Mouse (Mus musculus) stomach, embryonic 14.5 days (tissue): ENCODE data around the gene Psenen. TPM values are rescaled to one million over a fixed set of nuclear protein-coding genes. Genes with fewer than 3 reads are reported as not detected.

Source experiments
- ATAC-seq: fragments of 200-750 bp; cut with Nextera tagmentation; 2 replicates; pipeline ENCODE4 v1.8.0; 2017; ENCODE audit warnings: low read depth, moderate TSS enrichment; ENCODE audit not compliant: insufficient number of reproducible peaks, insufficient read depth, low FRiP score
- H3K27ac ChIP-seq: fragments of 300-500 bp; sonication (generic); 2 replicates; pipeline ENCODE4 v1.5.1; 2014; ENCODE audit warnings: mild to moderate bottlenecking, low read length, moderate library complexity, mixed read lengths
- H3K27me3 ChIP-seq: fragments of 300-500 bp; sonication (generic); 2 replicates; pipeline ENCODE4 v1.6.1; 2014; ENCODE audit warnings: low read length, control low read depth, mixed read lengths; ENCODE audit not compliant: control insufficient read depth, insufficient read depth
- H3K36me3 ChIP-seq: fragments of 300-500 bp; sonication (generic); 2 replicates; pipeline ENCODE4 v1.6.1; 2014; ENCODE audit warnings: mild to moderate bottlenecking, control low read depth, low read length, moderate library complexity, mixed read lengths; ENCODE audit not compliant: control insufficient read depth, insufficient read depth
- H3K4me1 ChIP-seq: fragments of 300-500 bp; sonication (generic); 2 replicates; pipeline ENCODE4 v1.6.1; 2014; ENCODE audit warnings: low read length, control low read depth, mixed read lengths; ENCODE audit not compliant: control insufficient read depth, insufficient read depth
- H3K4me2 ChIP-seq: fragments of 300-500 bp; sonication (generic); replicated peaks from 2 replicates; pipeline ENCODE4 v1.6.1; 2014; ENCODE audit warnings: low read depth, low read length, control low read depth
- H3K4me3 ChIP-seq: fragments of 300-500 bp; sonication (generic); 2 replicates; pipeline ENCODE4 v1.5.1; 2014; ENCODE audit warnings: low read depth, low read length, control low read depth
- H3K9ac ChIP-seq: fragments of 300-500 bp; sonication (generic); replicated peaks from 2 replicates; pipeline ENCODE4 v1.6.1; 2014; ENCODE audit warnings: low read depth, mild to moderate bottlenecking, control low read depth, low read length, moderate library complexity, mixed read lengths
- H3K9me3 ChIP-seq: fragments of 300-500 bp; sonication (generic); 2 replicates; pipeline ENCODE4 v1.6.1; 2016; ENCODE audit warnings: low read depth, low read length, control low read depth; ENCODE audit not compliant: control insufficient read depth
- WGBS: fragments of 180-500 bp; shearing (Covaris S2); extraction: QIAGEN DNeasy Blood & Tissue Kit; methylation state at CpG from one replicate; pipeline ENCODE4 v1.1.7; 2014; 5-methylcytosine and 5-hydroxymethylcytosine counted together
- microRNA-seq: library from miRNA; unstranded; fragments of <30 nt; microRNA quantifications from one replicate; pipeline ENCODE4, GENCODE M21; 2016
- polyA plus RNA-seq: library from polyadenylated mRNA; unstranded; fragments of >200 nt; fragmentation: Nextera tagmentation; extraction: Ambion mirVana; gene quantifications from 2 replicates; pipeline ENCODE4 v1.2.1, GENCODE M21; 2014

Psenen gene
- polyA plus RNA-seq, 1 experiment from 2014 or later, result 117 TPM

DNA sequence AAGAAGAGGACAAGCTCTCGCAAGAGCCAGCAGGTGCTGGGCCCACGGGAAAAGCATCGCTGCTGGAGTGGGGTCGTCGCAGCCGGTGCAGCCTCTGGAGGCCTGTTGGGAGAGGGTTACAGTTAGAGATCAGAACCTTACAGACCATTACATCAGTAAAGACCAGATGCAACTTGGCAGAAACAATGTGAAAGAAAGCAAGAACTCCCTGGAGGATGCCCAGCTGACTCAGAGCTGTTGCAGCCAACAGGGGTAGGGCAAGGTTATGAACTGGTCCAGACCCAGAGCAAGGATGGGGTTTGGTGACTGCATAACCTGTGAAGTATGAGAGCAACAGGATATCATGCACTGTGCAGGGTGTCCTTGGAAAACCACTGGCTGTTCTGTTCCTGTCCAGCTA lies 38.9 kb downstream of the Psenen start:
- Histone ChIP-seq H3K27me3 (no peaks in the 10 kb centered on the region), H3K4me2 (no peak overlapping the region), H3K9me3 (no peaks in the 10 kb centered on the region), H3K4me3 (no peak overlapping the region), H3K4me1 (peaks cover 11% of the 10 kb centered on the region; the same call in 1 of the 2 replicates), H3K27ac (no peak overlapping the region), H3K36me3 (peaks cover 28% of the 10 kb centered on the region; the same call in 1 of the 2 replicates), H3K9ac (no peak overlapping the region)
- WGBS, result 90% methylated on average over 6 of the region's 6 CpGs
- ATAC-seq, result no peak

DNA sequence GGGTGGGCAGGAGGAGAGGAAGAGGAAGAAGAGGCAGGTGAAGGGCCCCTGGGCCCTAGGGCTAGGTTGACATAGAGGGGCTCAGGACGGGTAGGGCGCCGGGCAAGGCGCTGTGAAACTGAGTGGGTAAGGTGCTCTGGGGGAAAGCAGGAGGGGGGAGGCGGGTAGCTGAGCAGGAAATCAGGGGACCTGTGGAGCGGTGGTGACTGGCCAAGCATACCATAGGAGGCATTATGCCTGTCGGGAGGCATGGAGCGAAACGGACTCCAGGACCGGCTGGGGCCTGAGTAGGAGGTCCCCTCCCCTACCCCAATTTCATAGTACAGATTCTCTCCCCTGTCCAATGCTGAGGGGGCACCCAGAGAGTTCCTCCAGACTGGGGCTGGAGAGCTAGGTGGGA lies 40.6 kb downstream of the Psenen start:
- no peak overlapping the region for H3K9ac ChIP-seq
- 87% methylated on average over 10 of the region's 10 CpGs for WGBS
- H3K27ac ChIP-seq, result no peak overlapping the region
- H3K4me1 ChIP-seq, result peaks cover 11% of the 10 kb centered on the region; the same call in 1 of the 2 replicates
- no peak overlapping the region for H3K4me3 ChIP-seq
- no peak overlapping the region for H3K4me2 ChIP-seq
- peaks cover 13% of the 10 kb centered on the region; the same call in 1 of the 2 replicates for H3K36me3 ChIP-seq
- H3K9me3 ChIP-seq, result no peaks in the 10 kb centered on the region
- H3K27me3 ChIP-seq, result no peaks in the 10 kb centered on the region
- no peak for ATAC-seq

GRCm38 (mm10) chr7:30520856-30521255 lies 42.6 kb downstream of the Psenen start:
- Histone ChIP-seq H3K9me3 (no peaks in the 10 kb centered on the region), H3K9ac (no peak overlapping the region; the same call in 1 of the 2 replicates), H3K4me1 (peaks cover 2% of the 10 kb centered on the region; the same call in 1 of the 2 replicates), H3K4me2 (no peak overlapping the region), H3K36me3 (peaks cover 9% of the 10 kb centered on the region; the same call in 1 of the 2 replicates), H3K27me3 (no peaks in the 10 kb centered on the region), H3K27ac (no peak overlapping the region), H3K4me3 (no peak overlapping the region)
- no peak for ATAC-seq
- 81% methylated on average over 5 of the region's 5 CpGs for WGBS

GRCm38 (mm10) chr7:30520396-30520795 lies 43.0 kb downstream of the Psenen start:
- Histone ChIP-seq H3K9ac (no peak overlapping the region; the same call in 1 of the 2 replicates), H3K27ac (no peak overlapping the region), H3K36me3 (peaks cover 9% of the 10 kb centered on the region; the same call in 1 of the 2 replicates), H3K4me1 (no peaks in the 10 kb centered on the region), H3K27me3 (no peaks in the 10 kb centered on the region), H3K4me2 (no peak overlapping the region), H3K4me3 (no peak overlapping the region), H3K9me3 (no peaks in the 10 kb centered on the region)
- 79% methylated on average over 4 of the region's 4 CpGs for WGBS
- no peak for ATAC-seq

GRCm38 (mm10) chr7:30518325-30518724 lies 45.1 kb downstream of the Psenen start:
- no peak for ATAC-seq
- WGBS, result 36% methylated on average over 8 of the region's 8 CpGs
- no peaks in the 10 kb centered on the region for H3K27me3 ChIP-seq
- H3K9ac ChIP-seq, result no peak overlapping the region
- no peaks in the 10 kb centered on the region for H3K9me3 ChIP-seq
- no peak overlapping the region for H3K4me3 ChIP-seq
- H3K27ac ChIP-seq, result no peak overlapping the region
- peaks cover 3% of the 10 kb centered on the region; the same call in 1 of the 2 replicates for H3K36me3 ChIP-seq
- no peaks in the 10 kb centered on the region for H3K4me1 ChIP-seq
- H3K4me2 ChIP-seq, result no peak overlapping the region

DNA sequence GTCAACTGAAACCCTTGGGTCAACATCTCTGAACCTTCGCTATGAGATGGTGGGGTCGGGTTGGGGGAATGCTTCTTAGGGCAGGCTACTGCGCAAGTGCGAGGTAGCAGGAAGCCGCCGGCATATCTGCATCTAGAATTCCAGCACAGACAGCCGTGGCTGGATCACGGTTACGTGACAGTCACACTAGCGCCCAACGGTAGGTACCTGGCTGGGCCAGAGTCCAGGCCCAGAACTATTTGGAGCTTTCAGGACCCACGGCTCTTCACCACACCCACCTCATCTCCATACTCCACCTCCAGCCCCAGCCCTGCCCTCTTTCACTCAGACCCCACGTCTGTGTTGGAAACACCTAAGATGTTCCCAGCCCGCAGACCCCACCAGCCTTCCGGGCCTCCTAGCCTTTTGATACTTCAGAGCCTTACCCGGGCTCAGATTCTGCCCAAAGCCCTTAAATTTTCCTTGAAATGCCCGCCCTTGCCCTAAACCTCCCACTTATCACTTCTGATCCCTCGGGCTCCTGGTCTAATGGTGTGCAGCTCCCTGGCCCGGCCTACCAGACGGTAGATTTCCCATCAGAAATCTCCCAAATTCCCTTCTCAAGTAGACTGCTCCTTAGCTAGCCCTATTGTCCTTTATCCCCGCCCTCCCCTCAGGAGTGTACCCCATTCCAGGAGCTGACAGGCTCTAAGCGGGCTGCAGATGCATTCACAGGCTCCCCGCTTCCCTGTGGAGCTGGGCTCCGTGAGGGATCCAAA lies 48.2 kb downstream of the Psenen start:
- Histone ChIP-seq H3K4me2 (no peak overlapping the region), H3K4me3 (no peak overlapping the region), H3K4me1 (no peaks in the 10 kb centered on the region), H3K9me3 (no peaks in the 10 kb centered on the region), H3K36me3 (no peaks in the 10 kb centered on the region), H3K27ac (no peak overlapping the region), H3K9ac (no peak overlapping the region), H3K27me3 (no peaks in the 10 kb centered on the region)
- 55% methylated on average over 24 of the region's 24 CpGs for WGBS
- ATAC-seq, result no peak

Small RNA genes lying within 50 kb of the gene (microRNA-seq; reads per million reads assigned to microRNA genes)
- gene Gm38670, result 0.78 reads per million
- not detected for gene Mir3569

Other genes with a start within 250 kb of the Psenen start
- gene Syne4, start 248.8 kb downstream of the Psenen start, polyA plus RNA-seq, result 49.0 and 53.2 TPM in 2 replicates
- not detected in 2 replicates for gene E130208F15Rik, start 241.9 kb downstream of the Psenen start, polyA plus RNA-seq
- gene Sdhaf1, start 239.7 kb downstream of the Psenen start, polyA plus RNA-seq, result 14.4 and 17.0 TPM in 2 replicates
- gene Lrfn3, start 200.9 kb downstream of the Psenen start, polyA plus RNA-seq, result 5.2 and 6.7 TPM in 2 replicates
- gene Tyrobp, start 149.9 kb downstream of the Psenen start, polyA plus RNA-seq, result 47.0 and 56.5 TPM in 2 replicates
- gene Hcst, start 143.8 kb downstream of the Psenen start, polyA plus RNA-seq, result 1.1 TPM in 1 of 2 replicates, not detected in the other
- gene Nfkbid, start 141.9 kb downstream of the Psenen start, polyA plus RNA-seq, result 2.0 and 2.7 TPM in 2 replicates
- gene Aplp1, start 118.1 kb downstream of the Psenen start, polyA plus RNA-seq, result 37.4 and 39.0 TPM in 2 replicates
- gene Kirrel2, start 105.9 kb downstream of the Psenen start, polyA plus RNA-seq, result 0.45 and 1.2 TPM in 2 replicates
- gene Nphs1, start 105.3 kb downstream of the Psenen start, polyA plus RNA-seq, result 0.70 TPM in 1 of 2 replicates, not detected in the other
- gene Prodh2, start 70.0 kb downstream of the Psenen start, polyA plus RNA-seq, result not detected in 2 replicates
- 13.2 and 13.4 TPM in 2 replicates for gene Arhgap33, start 28.6 kb downstream of the Psenen start, polyA plus RNA-seq
- 47.3 and 49.0 TPM in 2 replicates for gene Hspb6, start 11.4 kb downstream of the Psenen start, polyA plus RNA-seq
- gene Proser3, start 11.3 kb downstream of the Psenen start, polyA plus RNA-seq, result 18.7 and 22.8 TPM in 2 replicates
- 40.8 and 43.7 TPM in 2 replicates for gene Lin37, start 3.8 kb downstream of the Psenen start, polyA plus RNA-seq
- 95.9 and 96.6 TPM in 2 replicates for gene U2af1l4, start 326 bp downstream of the Psenen start, polyA plus RNA-seq
- 7.1 and 10.0 TPM in 2 replicates for gene Gm49396, start 283 bp downstream of the Psenen start, polyA plus RNA-seq
- gene Igflr1, start 1.8 kb upstream of the Psenen start, polyA plus RNA-seq, result 1.3 and 2.6 TPM in 2 replicates
- 13.2 and 14.2 TPM in 2 replicates for gene Kmt2b, start 25.1 kb upstream of the Psenen start, polyA plus RNA-seq
- gene Zbtb32, start 35.3 kb upstream of the Psenen start, polyA plus RNA-seq, result 0.27 and 0.43 TPM in 2 replicates
- 6.6 and 7.7 TPM in 2 replicates for gene Upk1a, start 49.2 kb upstream of the Psenen start, polyA plus RNA-seq
- 976 and 1,066 TPM in 2 replicates for gene Cox6b1, start 62.5 kb upstream of the Psenen start, polyA plus RNA-seq
- gene Etv2, start 72.2 kb upstream of the Psenen start, polyA plus RNA-seq, result not detected in 2 replicates
- gene Rbm42, start 86.7 kb upstream of the Psenen start, polyA plus RNA-seq, result 85.7 and 96.8 TPM in 2 replicates
- 48.5 and 50.5 TPM in 2 replicates for gene Haus5, start 101.4 kb upstream of the Psenen start, polyA plus RNA-seq
- gene Pmis2, start 108.0 kb upstream of the Psenen start, polyA plus RNA-seq, result not detected in 2 replicates
- gene 2200002J24Rik, start 135.3 kb upstream of the Psenen start, polyA plus RNA-seq, result 0.91 and 2.0 TPM in 2 replicates
- gene Atp4a, start 148.6 kb upstream of the Psenen start, polyA plus RNA-seq, result 1.8 and 2.3 TPM in 2 replicates
- 210 and 215 TPM in 2 replicates for gene Tmem147, start 165.9 kb upstream of the Psenen start, polyA plus RNA-seq
- 0.29 and 0.74 TPM in 2 replicates for gene Gapdhs, start 180.1 kb upstream of the Psenen start, polyA plus RNA-seq
- gene Sbsn, start 187.8 kb upstream of the Psenen start, polyA plus RNA-seq, result 0.91 and 1.1 TPM in 2 replicates
- gene Dmkn, start 200.1 kb upstream of the Psenen start, polyA plus RNA-seq, result 5.9 and 14.6 TPM in 2 replicates
- gene Krtdap, start 224.3 kb upstream of the Psenen start, polyA plus RNA-seq, result 9.2 and 20.2 TPM in 2 replicates